Mouse (Mus musculus) adrenal gland (tissue): ENCODE measurements around the gene Traf6.

Experiments used
- intact Hi-C: fragments of 180-260 bp; cut with DNase I; formaldehyde crosslinking; loops from one replicate; pipeline ENCODE4 v1.15.1; 2025

Gene Traf6

DNA sequence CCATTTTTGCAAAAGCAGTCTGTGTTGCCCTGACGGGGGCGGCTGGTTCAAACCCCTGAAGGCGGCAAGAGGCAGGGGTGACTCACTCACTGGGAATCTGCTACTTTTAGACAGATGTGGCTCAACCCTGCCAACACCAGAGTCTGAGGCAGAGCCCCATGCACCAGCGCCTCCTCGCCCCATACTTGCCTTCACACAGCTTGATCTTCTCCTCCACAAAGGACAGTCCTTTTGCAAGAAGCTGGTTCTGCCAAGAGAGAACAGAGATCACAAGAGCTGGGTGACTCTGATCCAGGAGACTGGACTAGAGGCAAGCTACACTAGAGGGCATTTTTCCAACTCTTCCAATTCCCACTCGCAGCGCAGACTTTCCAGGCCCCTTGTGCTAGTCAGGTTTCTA lies 68.3 kb downstream of the Traf6 start:
- intact Hi-C loops, result no loop called here
